Mouse (Mus musculus): Measurements from ENCODE around the gene Gm20388. TPM values are rescaled to one million over a fixed set of nuclear protein-coding genes. Genes with fewer than 3 reads are reported as not detected.

Gm20388 gene
- polyA plus RNA-seq, 1 experiment = 10.6 TPM

DNA sequence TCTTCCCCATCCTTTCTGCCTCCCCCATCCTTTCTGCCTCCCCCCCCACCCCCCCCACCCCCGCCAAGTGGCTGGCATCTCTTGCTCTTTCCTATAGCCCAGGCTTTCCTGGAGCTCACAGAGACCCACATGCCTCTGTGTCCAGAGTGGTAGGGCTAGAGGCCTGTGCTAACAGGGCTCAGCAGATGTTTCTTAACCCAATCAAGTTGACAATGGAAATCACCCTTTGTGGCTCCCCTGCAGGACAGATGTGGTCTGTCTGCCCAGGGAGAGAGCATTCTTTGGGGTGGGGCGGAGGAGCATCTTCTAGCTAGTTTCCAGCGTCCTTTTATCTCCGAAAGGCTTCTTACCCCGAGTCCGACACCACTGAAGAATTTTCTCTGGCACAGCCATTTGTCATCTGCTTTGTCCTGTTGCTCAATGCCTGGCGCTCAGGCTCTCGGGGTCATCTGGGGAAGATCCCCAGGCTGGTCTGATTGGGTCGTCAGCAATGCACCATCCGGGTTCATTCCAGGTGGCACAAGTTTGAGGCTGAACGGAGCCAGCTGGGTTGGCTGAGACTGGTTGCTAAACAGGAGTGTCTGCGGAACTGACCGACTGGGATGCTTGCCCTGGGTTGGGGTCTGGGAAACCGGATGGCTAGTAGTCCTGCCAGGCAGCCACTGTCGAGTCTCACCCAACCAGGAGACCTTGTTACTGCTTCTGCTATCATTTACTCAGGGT lies 2157.3 kb downstream of the Gm20388 start:
- no peak overlapping the region for H3K27ac ChIP-seq (ENCODE audit: control insufficient read depth, insufficient read depth, low read depth, low read length, poor library complexity)
- WGBS = 72% methylated on average over 15 of the region's 15 CpGs
- H3K4me1 ChIP-seq (ENCODE audit: control insufficient read depth, insufficient read depth, low read length) = no peaks in the 10 kb centered on the region
- TF ChIP-seq CTCF (IDR thresholded peaks at IDR 0.05; ENCODE audit: control insufficient read depth, insufficient read depth, low read length) = no peak
- no peak for TF ChIP-seq POLR2A (IDR thresholded peaks at IDR 0.05; ENCODE audit: borderline replicate concordance, control insufficient read depth, low read depth, low read length)
- no peak overlapping the region for H3K4me3 ChIP-seq (replicated peaks; ENCODE audit: control insufficient read depth, low read depth, low read length)

DNA sequence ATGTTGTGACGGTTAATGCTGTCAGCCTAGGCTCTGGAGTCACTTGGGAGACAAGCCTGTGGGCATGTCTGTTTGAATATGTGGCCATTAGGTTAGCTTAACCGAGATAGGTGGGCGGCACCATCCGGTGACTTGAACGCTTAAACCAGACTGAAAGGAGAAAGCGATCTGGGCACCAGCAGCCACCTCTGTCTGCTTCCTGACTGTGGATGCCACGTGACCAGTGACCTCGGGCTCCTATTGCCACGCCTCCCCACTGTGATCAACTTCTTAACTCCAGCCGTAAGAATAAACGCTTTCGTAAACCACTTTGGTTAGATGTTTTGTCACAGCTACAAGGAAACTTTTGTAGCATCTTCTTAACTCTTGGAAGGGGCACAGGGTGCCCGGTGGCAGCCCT lies 2158.0 kb downstream of the Gm20388 start:
- H3K4me3 ChIP-seq (replicated peaks; ENCODE audit: control insufficient read depth, low read depth, low read length) = no peak overlapping the region
- no peak overlapping the region for H3K27ac ChIP-seq (ENCODE audit: control insufficient read depth, insufficient read depth, low read depth, low read length, poor library complexity)
- no peaks in the 10 kb centered on the region for H3K4me1 ChIP-seq (ENCODE audit: control insufficient read depth, insufficient read depth, low read length)
- TF ChIP-seq POLR2A (IDR thresholded peaks at IDR 0.05; ENCODE audit: borderline replicate concordance, control insufficient read depth, low read depth, low read length) (no peak), CTCF (IDR thresholded peaks at IDR 0.05; ENCODE audit: control insufficient read depth, insufficient read depth, low read length) (no peak)
- 49% methylated on average over 13 of the region's 13 CpGs for WGBS

DNA sequence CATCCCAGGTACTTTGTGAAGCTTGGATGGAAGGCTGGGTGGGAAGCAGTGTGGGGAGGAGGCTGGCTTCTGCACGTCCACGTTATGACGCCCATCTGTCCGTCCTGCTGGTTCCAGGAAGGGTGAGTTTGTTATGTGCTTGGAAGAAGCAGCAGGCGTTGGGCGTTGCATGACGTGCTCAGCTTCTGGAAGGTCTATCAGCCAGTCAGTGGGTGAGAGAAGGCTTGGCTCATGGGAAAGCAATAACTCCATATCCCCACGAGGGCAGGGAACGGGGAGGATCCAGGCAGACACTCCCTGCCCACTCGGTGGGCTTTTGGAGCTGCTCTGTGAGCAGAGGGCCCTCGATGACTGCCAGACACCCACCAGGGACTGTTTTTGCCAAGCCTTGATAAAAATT lies 2158.6 kb downstream of the Gm20388 start:
- TF ChIP-seq CTCF (IDR thresholded peaks at IDR 0.05; ENCODE audit: control insufficient read depth, insufficient read depth, low read length) (no peak), POLR2A (IDR thresholded peaks at IDR 0.05; ENCODE audit: borderline replicate concordance, control insufficient read depth, low read depth, low read length) (no peak)
- Histone ChIP-seq H3K27ac (ENCODE audit: control insufficient read depth, insufficient read depth, low read depth, low read length, poor library complexity) (no peak overlapping the region), H3K4me1 (ENCODE audit: control insufficient read depth, insufficient read depth, low read length) (no peaks in the 10 kb centered on the region), H3K4me3 (replicated peaks; ENCODE audit: control insufficient read depth, low read depth, low read length) (no peak overlapping the region)
- WGBS = 80% methylated on average over 11 of the region's 11 CpGs

DNA sequence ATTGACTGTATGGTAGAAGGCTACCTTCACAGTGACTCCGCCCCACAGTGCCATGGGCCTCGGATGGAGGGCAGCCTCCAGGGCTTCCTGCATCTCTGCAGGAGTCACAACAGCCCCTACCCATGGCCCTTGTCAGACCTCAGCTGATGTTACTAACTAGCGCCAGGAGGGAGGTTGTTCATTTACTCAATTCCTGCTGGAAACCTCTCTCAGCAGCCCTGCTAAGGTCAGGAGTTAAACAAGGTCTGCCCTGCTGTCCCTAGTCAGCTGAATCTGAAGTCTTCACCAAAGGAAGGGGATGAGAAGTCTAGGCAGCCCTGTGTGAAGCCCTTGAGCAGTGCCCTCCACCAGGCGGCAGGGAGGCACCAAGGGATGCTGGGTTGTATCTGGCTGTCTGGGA lies 2160.6 kb downstream of the Gm20388 start:
- 65% methylated on average over 4 of the region's 4 CpGs for WGBS
- H3K4me1 ChIP-seq (ENCODE audit: control insufficient read depth, insufficient read depth, low read length) = no peaks in the 10 kb centered on the region
- no peak overlapping the region for H3K27ac ChIP-seq (ENCODE audit: control insufficient read depth, insufficient read depth, low read depth, low read length, poor library complexity)
- no peak overlapping the region for H3K4me3 ChIP-seq (replicated peaks; ENCODE audit: control insufficient read depth, low read depth, low read length)
- TF ChIP-seq POLR2A (IDR thresholded peaks at IDR 0.05; ENCODE audit: borderline replicate concordance, control insufficient read depth, low read depth, low read length) (no peak), CTCF (IDR thresholded peaks at IDR 0.05; ENCODE audit: control insufficient read depth, insufficient read depth, low read length) (no peak)

DNA sequence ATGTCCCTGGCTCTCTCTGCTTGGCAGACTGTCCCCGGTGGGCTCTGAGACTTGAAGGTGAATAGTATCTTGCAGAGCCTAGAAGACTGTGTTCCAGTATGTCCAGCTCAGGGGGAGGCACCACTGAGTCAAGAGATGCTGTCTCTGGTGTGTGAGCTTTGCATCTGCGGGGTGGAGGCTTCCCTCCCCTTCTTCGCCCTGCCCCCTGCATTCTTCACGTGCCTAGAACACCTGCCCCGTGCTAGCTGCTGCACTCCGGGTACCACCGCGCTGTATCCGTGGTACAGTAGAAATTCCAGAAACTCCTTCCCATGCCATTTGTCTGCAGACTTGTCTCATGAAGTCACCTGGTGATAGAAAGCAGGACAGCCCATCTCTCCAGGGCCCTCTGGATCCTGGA lies 2163.3 kb downstream of the Gm20388 start:
- no peak overlapping the region for H3K4me3 ChIP-seq (replicated peaks; ENCODE audit: control insufficient read depth, low read depth, low read length)
- WGBS = 80% methylated on average over 9 of the region's 9 CpGs
- no peak overlapping the region for H3K27ac ChIP-seq (ENCODE audit: control insufficient read depth, insufficient read depth, low read depth, low read length, poor library complexity)
- TF ChIP-seq CTCF (IDR thresholded peaks at IDR 0.05; ENCODE audit: control insufficient read depth, insufficient read depth, low read length) = no peak
- TF ChIP-seq POLR2A (IDR thresholded peaks at IDR 0.05; ENCODE audit: borderline replicate concordance, control insufficient read depth, low read depth, low read length) = no peak
- H3K4me1 ChIP-seq (ENCODE audit: control insufficient read depth, insufficient read depth, low read length) = no peaks in the 10 kb centered on the region

- Histone ChIP-seq H3K4me1 (ENCODE audit: control insufficient read depth, insufficient read depth, low read length) (no peaks in the 10 kb centered on the region), H3K4me3 (replicated peaks; ENCODE audit: control insufficient read depth, low read depth, low read length) (no peak overlapping the region), H3K27ac (ENCODE audit: control insufficient read depth, insufficient read depth, low read depth, low read length, poor library complexity) (no peak overlapping the region)
- 68% methylated on average over 9 of the region's 9 CpGs for WGBS
- TF ChIP-seq POLR2A (IDR thresholded peaks at IDR 0.05; ENCODE audit: borderline replicate concordance, control insufficient read depth, low read depth, low read length) (no peak), CTCF (IDR thresholded peaks at IDR 0.05; ENCODE audit: control insufficient read depth, insufficient read depth, low read length) (no peak)
These were observed 2163.8 kb downstream of the Gm20388 start for GRCm38 (mm10) chr8:122074442-122074841.

GRCm38 (mm10) chr8:122074977-122075376 lies 2164.3 kb downstream of the Gm20388 start:
- no peak for TF ChIP-seq CTCF (IDR thresholded peaks at IDR 0.05; ENCODE audit: control insufficient read depth, insufficient read depth, low read length)
- TF ChIP-seq POLR2A (IDR thresholded peaks at IDR 0.05; ENCODE audit: borderline replicate concordance, control insufficient read depth, low read depth, low read length) = no peak
- H3K4me3 ChIP-seq (replicated peaks; ENCODE audit: control insufficient read depth, low read depth, low read length) = no peak overlapping the region
- 54% methylated on average over 4 of the region's 4 CpGs for WGBS

DNA sequence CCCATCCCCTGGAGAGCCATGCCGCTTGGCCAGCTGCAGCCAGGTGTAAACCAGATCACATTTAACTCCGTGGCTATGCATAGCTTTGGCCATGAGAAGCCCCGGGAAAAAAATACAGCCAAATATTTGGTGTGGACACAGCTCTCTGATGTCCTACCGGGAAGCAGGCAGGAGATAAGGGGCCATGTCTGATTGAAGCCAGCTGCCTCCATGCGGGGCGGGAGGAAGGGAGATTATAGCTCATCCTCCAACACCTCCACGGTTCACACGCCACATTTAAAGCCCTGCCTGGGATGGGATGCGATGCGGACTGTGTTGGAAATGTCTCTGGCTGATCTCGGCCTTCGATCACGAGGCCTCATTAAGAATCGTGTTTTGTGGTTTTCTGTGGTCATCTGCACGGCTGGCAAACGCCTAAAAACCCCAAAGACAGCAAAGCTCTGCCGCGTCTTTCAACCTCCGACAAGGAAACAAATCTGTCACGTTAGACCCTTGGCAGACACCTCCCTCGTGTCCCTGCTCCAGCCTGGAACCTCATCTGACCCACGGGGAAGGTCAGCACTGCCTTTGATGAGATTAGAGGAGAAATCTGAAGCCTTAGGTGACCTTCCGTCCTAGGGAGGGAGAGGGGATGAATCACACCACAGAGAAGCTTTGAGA lies 2165.7 kb downstream of the Gm20388 start:
- 48% methylated on average over 23 of the region's 23 CpGs for WGBS
- H3K4me3 ChIP-seq (replicated peaks; ENCODE audit: control insufficient read depth, low read depth, low read length) = no peak overlapping the region
- no peaks in the 10 kb centered on the region for H3K4me1 ChIP-seq (ENCODE audit: control insufficient read depth, insufficient read depth, low read length)
- no peak overlapping the region for H3K27ac ChIP-seq (ENCODE audit: control insufficient read depth, insufficient read depth, low read depth, low read length, poor library complexity)
- no peak for TF ChIP-seq CTCF (IDR thresholded peaks at IDR 0.05; ENCODE audit: control insufficient read depth, insufficient read depth, low read length)
- TF ChIP-seq POLR2A (IDR thresholded peaks at IDR 0.05; ENCODE audit: borderline replicate concordance, control insufficient read depth, low read depth, low read length) = no peak

More at GRCm38 (mm10) chr8:122074977-122075376, 2164.3 kb downstream of the Gm20388 start:
- no peak overlapping the region for H3K27ac ChIP-seq (ENCODE audit: control insufficient read depth, insufficient read depth, low read depth, low read length, poor library complexity)
- H3K4me1 ChIP-seq (ENCODE audit: control insufficient read depth, insufficient read depth, low read length) = no peaks in the 10 kb centered on the region

All from bone marrow, adult 2 months (tissue).